Mouse (Mus musculus): Measurements from ENCODE around the gene Ndufb4. TPM values are rescaled to one million over a fixed set of nuclear protein-coding genes. Genes with fewer than 3 reads are reported as not detected.
A peak's percentile ranks its signal among the peaks of the same experiment; 100 is the strongest.

The Ndufb4 gene
- polyA plus RNA-seq, 1 experiment from 2014 or later, result 54.4 TPM

DNA sequence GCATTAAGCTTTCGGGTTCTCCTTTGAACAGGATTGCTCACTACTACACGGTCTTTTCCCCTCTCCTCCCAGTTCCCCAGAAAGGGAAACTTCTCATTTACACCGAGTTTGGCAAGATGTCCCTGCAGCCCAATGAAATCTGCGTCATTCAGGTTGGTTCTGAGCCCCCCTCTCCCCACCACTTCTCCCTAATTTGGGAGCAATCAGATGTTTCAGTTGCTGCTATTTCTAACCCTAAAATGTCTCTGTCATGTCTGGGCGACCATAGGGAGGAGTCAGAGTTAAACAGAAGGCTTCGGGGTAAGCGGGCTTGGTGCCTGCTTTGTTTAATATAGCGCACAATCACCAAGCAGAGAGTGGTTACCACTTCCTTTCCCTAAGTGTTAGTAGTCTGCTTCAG, 38.1 kb downstream of the Ndufb4 start:
- TF ChIP-seq CTCF (IDR thresholded peaks at IDR 0.05; ENCODE audit: low read depth), result no peak
- Histone ChIP-seq H3K27ac (ENCODE audit: low read depth) (no peak overlapping the region), H3K9me3 (ENCODE audit: low read depth, low read length) (no peaks in the 10 kb centered on the region), H3K4me3 (ENCODE audit: low read depth, low read length) (no peak overlapping the region), H3K4me1 (ENCODE audit: insufficient read depth) (no peaks in the 10 kb centered on the region), H3K36me3 (ENCODE audit: insufficient read depth) (no peaks in the 10 kb centered on the region), H3K4me2 (no peak overlapping the region), H3K9ac (no peak overlapping the region), H3K27me3 (ENCODE audit: insufficient read depth, low read length) (no peaks in the 10 kb centered on the region)
- WGBS, result 61% methylated on average over 8 of the region's 8 CpGs
- ATAC-seq (ENCODE audit: insufficient read depth) (no peak), DNase-seq (no peak)

GRCm38 (mm10) chr16:37615429-37615828, 38.8 kb downstream of the Ndufb4 start:
- ATAC-seq (ENCODE audit: insufficient read depth) (no peak), DNase-seq (peak; percentile 2)
- H3K27ac ChIP-seq (ENCODE audit: low read depth), result no peak overlapping the region
- no peaks in the 10 kb centered on the region for H3K9me3 ChIP-seq (ENCODE audit: low read depth, low read length)
- 58% methylated on average over 8 of the region's 8 CpGs for WGBS
- no peaks in the 10 kb centered on the region for H3K36me3 ChIP-seq (ENCODE audit: insufficient read depth)
- H3K4me3 ChIP-seq (ENCODE audit: low read depth, low read length), result no peak overlapping the region
- H3K27me3 ChIP-seq (ENCODE audit: insufficient read depth, low read length), result no peaks in the 10 kb centered on the region
- no peak overlapping the region for H3K9ac ChIP-seq
- no peak for TF ChIP-seq CTCF (IDR thresholded peaks at IDR 0.05; ENCODE audit: low read depth)
- no peak overlapping the region for H3K4me2 ChIP-seq
- H3K4me1 ChIP-seq (ENCODE audit: insufficient read depth), result no peaks in the 10 kb centered on the region

DNA sequence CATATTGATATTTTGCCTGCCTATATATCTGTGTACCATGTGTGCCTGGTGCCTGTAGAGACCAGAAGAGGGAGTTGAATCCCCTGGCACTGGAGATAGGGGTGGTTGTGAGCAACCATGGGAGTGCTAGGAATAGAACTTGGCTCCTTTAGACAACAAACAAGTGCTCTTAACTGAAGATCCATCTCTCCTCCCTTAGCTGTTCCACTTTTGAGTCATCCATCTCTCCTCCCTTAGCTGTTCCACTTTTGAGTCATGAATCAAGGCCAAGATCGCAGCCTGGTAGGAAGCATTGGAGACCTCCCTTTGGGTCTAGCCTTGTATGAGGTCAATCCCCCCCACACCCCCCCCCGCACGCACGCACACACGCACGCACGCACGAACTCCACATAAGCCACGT, 39.7 kb downstream of the Ndufb4 start:
- Histone ChIP-seq H3K9ac (no peak overlapping the region), H3K27ac (ENCODE audit: low read depth) (no peak overlapping the region), H3K9me3 (ENCODE audit: low read depth, low read length) (no peaks in the 10 kb centered on the region), H3K4me3 (ENCODE audit: low read depth, low read length) (no peak overlapping the region), H3K4me2 (no peak overlapping the region), H3K27me3 (ENCODE audit: insufficient read depth, low read length) (no peaks in the 10 kb centered on the region), H3K4me1 (ENCODE audit: insufficient read depth) (no peaks in the 10 kb centered on the region), H3K36me3 (ENCODE audit: insufficient read depth) (no peaks in the 10 kb centered on the region)
- no peak for ATAC-seq (ENCODE audit: insufficient read depth)
- 94% methylated on average over 9 of the region's 9 CpGs for WGBS
- DNase-seq, result no peak
- TF ChIP-seq CTCF (IDR thresholded peaks at IDR 0.05; ENCODE audit: low read depth), result no peak

GRCm38 (mm10) chr16:37612013-37612412, 42.2 kb downstream of the Ndufb4 start:
- DNase-seq, result no peak
- 79% methylated on average over 5 of the region's 5 CpGs for WGBS
- H3K27ac ChIP-seq (ENCODE audit: low read depth), result no peak overlapping the region
- no peaks in the 10 kb centered on the region for H3K9me3 ChIP-seq (ENCODE audit: low read depth, low read length)
- no peaks in the 10 kb centered on the region for H3K36me3 ChIP-seq (ENCODE audit: insufficient read depth)
- H3K4me3 ChIP-seq (ENCODE audit: low read depth, low read length), result no peak overlapping the region
- TF ChIP-seq CTCF (IDR thresholded peaks at IDR 0.05; ENCODE audit: low read depth), result no peak
- no peak overlapping the region for H3K4me2 ChIP-seq
- ATAC-seq (ENCODE audit: insufficient read depth), result no peak
- H3K9ac ChIP-seq, result no peak overlapping the region
- H3K27me3 ChIP-seq (ENCODE audit: insufficient read depth, low read length), result no peaks in the 10 kb centered on the region
- no peaks in the 10 kb centered on the region for H3K4me1 ChIP-seq (ENCODE audit: insufficient read depth)

DNA sequence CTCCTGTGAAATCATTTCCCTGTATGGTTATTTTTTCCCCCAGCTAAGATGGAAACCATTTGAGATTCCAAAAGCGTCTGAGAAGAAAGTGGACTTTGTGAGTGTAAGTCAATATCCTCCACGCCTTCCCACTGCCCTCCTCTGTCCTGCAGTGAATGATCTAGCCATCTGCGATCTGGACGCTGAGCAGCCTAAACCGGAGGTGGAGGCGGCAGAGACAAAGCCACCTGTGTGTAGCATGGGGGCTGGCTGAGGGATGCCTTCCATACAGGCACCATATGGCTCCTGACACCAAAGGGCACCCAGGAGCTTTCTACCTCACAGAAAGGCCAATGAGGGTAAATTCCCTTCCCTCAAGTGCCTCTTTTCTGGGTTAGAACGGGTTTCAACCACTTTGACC, 43.2 kb downstream of the Ndufb4 start:
- DNase-seq (no peak), ATAC-seq (ENCODE audit: insufficient read depth) (no peak)
- Histone ChIP-seq H3K36me3 (ENCODE audit: insufficient read depth) (no peaks in the 10 kb centered on the region), H3K4me1 (ENCODE audit: insufficient read depth) (no peaks in the 10 kb centered on the region), H3K4me3 (ENCODE audit: low read depth, low read length) (no peak overlapping the region), H3K27ac (ENCODE audit: low read depth) (no peak overlapping the region), H3K9ac (no peak overlapping the region), H3K9me3 (ENCODE audit: low read depth, low read length) (no peaks in the 10 kb centered on the region), H3K4me2 (no peak overlapping the region), H3K27me3 (ENCODE audit: insufficient read depth, low read length) (no peaks in the 10 kb centered on the region)
- WGBS, result 59% methylated on average over 7 of the region's 7 CpGs
- no peak for TF ChIP-seq CTCF (IDR thresholded peaks at IDR 0.05; ENCODE audit: low read depth)

DNA sequence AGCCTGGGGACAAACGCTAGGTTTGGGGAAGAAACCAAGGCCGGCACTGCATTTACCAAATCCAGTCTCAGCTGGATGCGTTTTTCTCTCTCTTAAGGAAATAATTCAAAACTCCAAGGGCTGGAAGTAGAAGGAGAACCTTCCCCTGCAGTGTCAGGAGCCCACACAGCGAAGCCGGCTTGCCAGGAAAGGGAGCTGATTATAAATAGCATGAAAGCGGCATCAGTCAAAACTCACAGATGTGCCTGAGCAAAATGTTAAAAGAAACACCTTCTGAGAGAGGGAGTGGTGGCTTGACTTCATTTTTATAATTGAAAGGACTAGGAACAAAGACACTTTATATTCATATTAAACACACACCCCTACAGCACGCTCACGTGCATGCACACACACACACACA, 43.9 kb downstream of the Ndufb4 start:
- ATAC-seq (ENCODE audit: insufficient read depth) (no peak), DNase-seq (no peak)
- no peaks in the 10 kb centered on the region for H3K9me3 ChIP-seq (ENCODE audit: low read depth, low read length)
- no peak overlapping the region for H3K27ac ChIP-seq (ENCODE audit: low read depth)
- H3K4me1 ChIP-seq (ENCODE audit: insufficient read depth), result no peaks in the 10 kb centered on the region
- no peaks in the 10 kb centered on the region for H3K27me3 ChIP-seq (ENCODE audit: insufficient read depth, low read length)
- no peak overlapping the region for H3K4me2 ChIP-seq
- no peaks in the 10 kb centered on the region for H3K36me3 ChIP-seq (ENCODE audit: insufficient read depth)
- no peak for TF ChIP-seq CTCF (IDR thresholded peaks at IDR 0.05; ENCODE audit: low read depth)
- no peak overlapping the region for H3K9ac ChIP-seq
- no peak overlapping the region for H3K4me3 ChIP-seq (ENCODE audit: low read depth, low read length)
- 79% methylated on average over 8 of the region's 8 CpGs for WGBS

- H3K27ac ChIP-seq (ENCODE audit: low read depth), result no peak overlapping the region
- no peak overlapping the region for H3K4me2 ChIP-seq
- 48% methylated on average over 6 of the region's 6 CpGs for WGBS
- no peak for TF ChIP-seq CTCF (IDR thresholded peaks at IDR 0.05; ENCODE audit: low read depth)
- ATAC-seq (ENCODE audit: insufficient read depth) (peak; percentile 52; the same call in 1 of the 2 replicates), DNase-seq (peak; percentile 71)
- H3K27me3 ChIP-seq (ENCODE audit: insufficient read depth, low read length), result no peaks in the 10 kb centered on the region
- H3K36me3 ChIP-seq (ENCODE audit: insufficient read depth), result no peaks in the 10 kb centered on the region
- H3K9me3 ChIP-seq (ENCODE audit: low read depth, low read length), result no peaks in the 10 kb centered on the region
- H3K9ac ChIP-seq, result no peak overlapping the region
- no peaks in the 10 kb centered on the region for H3K4me1 ChIP-seq (ENCODE audit: insufficient read depth)
- H3K4me3 ChIP-seq (ENCODE audit: low read depth, low read length), result no peak overlapping the region
Measured at GRCm38 (mm10) chr16:37604243-37604642, 50.0 kb downstream of the Ndufb4 start.

DNA sequence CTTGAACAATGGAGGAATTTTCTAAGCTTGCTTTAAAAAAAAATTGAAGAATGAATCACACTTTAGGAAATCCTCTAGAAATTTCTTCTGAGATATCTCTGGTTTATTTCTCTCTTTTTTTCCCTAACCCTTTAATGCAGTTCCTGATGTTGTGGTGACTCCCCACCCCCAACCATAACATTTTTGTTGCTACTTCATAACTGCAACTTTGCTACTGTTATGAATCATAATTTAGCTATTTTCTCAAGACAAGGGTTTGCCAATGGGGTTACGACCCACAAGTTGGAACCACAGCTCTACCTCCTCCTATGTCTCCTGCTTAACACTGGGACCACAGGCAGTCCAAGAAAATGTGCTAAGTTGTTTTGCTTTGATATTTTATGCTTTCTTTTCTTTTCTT, 50.8 kb downstream of the Ndufb4 start:
- Histone ChIP-seq H3K4me2 (no peak overlapping the region), H3K27me3 (ENCODE audit: insufficient read depth, low read length) (no peaks in the 10 kb centered on the region), H3K9me3 (ENCODE audit: low read depth, low read length) (no peaks in the 10 kb centered on the region), H3K4me1 (ENCODE audit: insufficient read depth) (no peaks in the 10 kb centered on the region), H3K9ac (no peak overlapping the region), H3K36me3 (ENCODE audit: insufficient read depth) (no peaks in the 10 kb centered on the region), H3K27ac (ENCODE audit: low read depth) (no peak overlapping the region), H3K4me3 (ENCODE audit: low read depth, low read length) (no peak overlapping the region)
- DNase-seq (no peak), ATAC-seq (ENCODE audit: insufficient read depth) (no peak)
- 91% methylated on average over 1 of the region's 1 CpGs for WGBS
- no peak for TF ChIP-seq CTCF (IDR thresholded peaks at IDR 0.05; ENCODE audit: low read depth)

Data from lung, embryonic 14.5 days (tissue).